Mouse (Mus musculus) embryonic facial prominence, embryonic 15.5 days (tissue): ENCODE data around the gene Rnf150. TPM values are rescaled to one million over a fixed set of nuclear protein-coding genes. Genes with fewer than 3 reads are reported as not detected.

ENCODE experiments used
- ATAC-seq: fragments of 200-750 bp; cut with Nextera tagmentation; 2 replicates; pipeline ENCODE4 v1.8.0; 2017; ENCODE audit warnings: low read depth, moderate TSS enrichment; ENCODE audit not compliant: insufficient number of reproducible peaks, low FRiP score, low TSS enrichment
- H3K27ac ChIP-seq: fragments of 300-500 bp; sonication (generic); replicated peaks from 2 replicates; pipeline ENCODE4 v1.5.1; 2015; ENCODE audit warnings: mild to moderate bottlenecking, inconsistent platforms
- H3K27me3 ChIP-seq: fragments of 300-500 bp; sonication (generic); 2 replicates; pipeline ENCODE4 v1.6.1; 2015; ENCODE audit warnings: inconsistent platforms
- H3K36me3 ChIP-seq: fragments of 300-500 bp; sonication (generic); 2 replicates; pipeline ENCODE4 v1.6.1; 2015; ENCODE audit warnings: mild to moderate bottlenecking, inconsistent platforms
- H3K4me1 ChIP-seq: fragments of 300-500 bp; sonication (generic); 2 replicates; pipeline ENCODE4 v1.6.1; 2015; ENCODE audit warnings: inconsistent platforms
- H3K4me2 ChIP-seq: fragments of 300-500 bp; sonication (generic); replicated peaks from 2 replicates; pipeline ENCODE4 v1.6.1; 2015; ENCODE audit warnings: mild to moderate bottlenecking, inconsistent platforms
- H3K4me3 ChIP-seq: fragments of 300-500 bp; sonication (generic); replicated peaks from 2 replicates; pipeline ENCODE4 v1.5.1; 2015; ENCODE audit warnings: mild to moderate bottlenecking, inconsistent platforms
- H3K9ac ChIP-seq: fragments of 300-500 bp; sonication (generic); 2 replicates; pipeline ENCODE4 v1.6.1; 2015; ENCODE audit warnings: inconsistent platforms
- H3K9me3 ChIP-seq: fragments of 300-500 bp; sonication (generic); replicated peaks from 2 replicates; pipeline ENCODE4 v1.6.1; 2016; ENCODE audit warnings: inconsistent platforms
- WGBS: fragments of 180-500 bp; shearing (Covaris S2); methylation state at CpG from one replicate; pipeline ENCODE4 v1.1.7; 2015; 5-methylcytosine and 5-hydroxymethylcytosine counted together
- polyA plus RNA-seq: library from polyadenylated mRNA; unstranded; fragments of >200 nt; fragmentation: Nextera tagmentation; extraction: Ambion mirVana; gene quantifications from 2 replicates; pipeline ENCODE4 v1.2.1, GENCODE M21; 2015

Rnf150 gene
- polyA plus RNA-seq, 1 experiment from 2014 or later, result 1.4 TPM

DNA sequence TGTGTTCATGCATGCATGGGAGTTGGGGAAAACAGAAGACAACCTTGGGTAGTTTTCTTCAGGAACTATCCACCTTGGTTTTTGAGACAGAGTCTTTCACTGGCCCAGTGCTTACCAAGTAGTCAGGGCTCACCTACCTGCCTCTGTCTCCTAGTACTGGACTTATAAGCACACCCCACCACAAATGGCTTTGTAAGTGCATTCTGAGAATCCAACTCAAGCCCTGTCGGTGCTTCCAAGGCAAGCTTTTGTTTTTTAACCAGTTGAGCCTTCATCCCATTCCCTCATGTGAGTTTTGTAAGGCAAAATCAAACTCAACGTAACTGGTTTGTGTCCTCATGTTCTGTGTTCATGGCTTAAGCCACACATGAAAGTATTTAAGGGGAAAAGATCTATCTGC is 196.9 kb downstream of the Rnf150 start:
- H3K4me2 ChIP-seq, result no peak overlapping the region
- no peaks in the 10 kb centered on the region for H3K36me3 ChIP-seq
- H3K27me3 ChIP-seq, result no peaks in the 10 kb centered on the region
- H3K4me3 ChIP-seq, result no peak overlapping the region
- no peaks in the 10 kb centered on the region for H3K9me3 ChIP-seq
- no peak overlapping the region for H3K27ac ChIP-seq
- 0 out of 2 replicates have a peak, but pooled peaks cover 10% of the 10 kb centered on the region for H3K4me1 ChIP-seq
- WGBS, result 67% methylated on average over 2 of the region's 2 CpGs
- H3K9ac ChIP-seq, result no peak overlapping the region
- no peak for ATAC-seq

DNA sequence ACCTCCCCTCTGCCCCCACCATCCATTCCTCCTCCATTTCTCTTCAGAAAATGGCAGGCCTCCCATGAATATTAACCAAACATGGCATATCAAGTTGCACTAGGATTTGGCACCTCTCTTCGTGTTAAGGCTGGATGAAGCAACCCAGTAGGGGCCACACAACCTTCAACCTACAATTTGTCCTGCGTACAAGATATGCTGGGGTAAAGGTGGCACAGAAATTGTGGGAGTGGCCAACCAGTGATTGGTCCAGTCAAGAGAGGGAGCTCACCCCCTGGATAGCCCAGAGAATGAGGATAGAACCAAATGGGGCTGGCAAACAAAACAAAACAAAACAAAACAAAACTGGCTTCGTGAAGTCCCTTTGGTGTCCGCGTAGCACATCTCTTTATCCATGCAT is 198.1 kb downstream of the Rnf150 start:
- no peak overlapping the region for H3K4me3 ChIP-seq
- no peaks in the 10 kb centered on the region for H3K9me3 ChIP-seq
- no peaks in the 10 kb centered on the region for H3K27me3 ChIP-seq
- no peaks in the 10 kb centered on the region for H3K36me3 ChIP-seq
- H3K4me2 ChIP-seq, result no peak overlapping the region
- no peak overlapping the region for H3K9ac ChIP-seq
- 84% methylated on average over 5 of the region's 5 CpGs for WGBS
- no peak overlapping the region for H3K27ac ChIP-seq
- 0 out of 2 replicates have a peak, but pooled peaks cover 10% of the 10 kb centered on the region for H3K4me1 ChIP-seq
- ATAC-seq, result no peak

DNA sequence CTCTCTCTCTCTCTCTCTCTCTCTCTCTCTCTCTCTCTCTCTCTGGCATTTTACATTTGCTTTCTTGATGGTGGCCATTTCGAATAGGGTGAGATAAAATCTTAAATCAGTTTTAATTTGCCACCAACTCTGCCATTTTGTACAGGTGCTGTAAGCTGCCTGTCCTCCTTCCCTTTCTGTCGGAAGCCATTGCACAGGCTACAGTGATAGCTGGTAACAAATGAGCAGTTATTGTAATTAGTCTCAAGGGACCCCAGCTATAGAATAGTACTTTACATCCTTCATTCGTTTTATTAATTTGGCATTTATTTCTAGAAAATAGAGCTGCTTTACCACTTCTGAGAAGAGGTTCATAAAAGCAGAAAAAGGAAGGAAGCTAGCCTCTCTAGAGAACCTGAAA is 198.7 kb downstream of the Rnf150 start:
- Histone ChIP-seq H3K27me3 (no peaks in the 10 kb centered on the region), H3K9ac (no peak overlapping the region), H3K36me3 (no peaks in the 10 kb centered on the region), H3K4me2 (no peak overlapping the region), H3K4me1 (0 out of 2 replicates have a peak, but pooled peaks cover 10% of the 10 kb centered on the region), H3K9me3 (no peaks in the 10 kb centered on the region), H3K27ac (no peak overlapping the region), H3K4me3 (no peak overlapping the region)
- WGBS, result 83% methylated on average over 3 of the region's 3 CpGs
- no peak for ATAC-seq

DNA sequence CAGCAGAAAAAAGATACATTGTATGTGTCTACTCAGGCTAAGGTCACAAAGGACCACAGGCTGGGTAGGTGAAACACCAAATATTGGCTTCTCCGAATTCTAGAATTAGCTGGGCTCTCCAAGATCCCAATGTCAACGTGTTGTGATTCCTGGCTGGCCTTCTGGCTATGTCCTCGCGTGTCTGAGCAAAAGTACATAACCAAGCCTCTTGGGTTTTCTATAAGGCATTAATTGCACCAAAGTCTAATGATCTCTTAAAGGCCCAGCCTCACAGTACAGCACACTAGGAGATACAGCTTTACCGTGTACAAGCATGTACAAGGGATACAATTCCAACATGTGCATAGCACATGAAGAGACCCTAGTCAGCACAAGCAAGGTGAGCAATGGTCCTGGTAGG is 199.1 kb downstream of the Rnf150 start:
- no peak overlapping the region for H3K27ac ChIP-seq
- H3K9ac ChIP-seq, result no peak overlapping the region
- H3K9me3 ChIP-seq, result no peaks in the 10 kb centered on the region
- no peak overlapping the region for H3K4me2 ChIP-seq
- ATAC-seq, result no peak
- no peak overlapping the region for H3K4me3 ChIP-seq
- H3K27me3 ChIP-seq, result no peaks in the 10 kb centered on the region
- 85% methylated on average over 5 of the region's 5 CpGs for WGBS
- no peaks in the 10 kb centered on the region for H3K36me3 ChIP-seq
- H3K4me1 ChIP-seq, result 0 out of 2 replicates have a peak, but pooled peaks cover 10% of the 10 kb centered on the region

DNA sequence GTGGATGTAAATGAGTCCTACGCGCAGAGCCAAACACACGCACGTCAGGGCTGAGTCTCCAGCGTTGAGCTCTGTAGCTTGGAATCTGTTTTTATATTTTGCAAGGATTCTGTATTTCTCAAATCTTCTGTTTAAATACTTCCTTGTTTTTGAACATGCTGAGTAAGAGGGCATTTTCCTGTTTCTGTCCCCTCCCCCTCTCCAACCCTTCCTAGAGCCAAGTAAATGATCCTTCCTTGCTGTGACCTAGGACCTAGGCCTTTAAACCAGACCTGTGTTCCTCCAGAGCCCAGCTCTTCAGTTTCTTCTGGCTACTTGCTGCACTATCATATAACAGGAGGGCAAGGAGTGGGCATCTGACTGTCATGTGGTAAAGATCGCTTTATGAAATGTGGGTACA is 200.9 kb downstream of the Rnf150 start:
- H3K36me3 ChIP-seq, result no peaks in the 10 kb centered on the region
- ATAC-seq, result no peak
- 0 out of 2 replicates have a peak, but pooled peaks cover 3% of the 10 kb centered on the region for H3K4me1 ChIP-seq
- no peaks in the 10 kb centered on the region for H3K27me3 ChIP-seq
- no peaks in the 10 kb centered on the region for H3K9me3 ChIP-seq
- H3K9ac ChIP-seq, result no peak overlapping the region
- H3K4me2 ChIP-seq, result no peak overlapping the region
- no peak overlapping the region for H3K4me3 ChIP-seq
- no peak overlapping the region for H3K27ac ChIP-seq
- WGBS, result 75% methylated on average over 6 of the region's 6 CpGs

DNA sequence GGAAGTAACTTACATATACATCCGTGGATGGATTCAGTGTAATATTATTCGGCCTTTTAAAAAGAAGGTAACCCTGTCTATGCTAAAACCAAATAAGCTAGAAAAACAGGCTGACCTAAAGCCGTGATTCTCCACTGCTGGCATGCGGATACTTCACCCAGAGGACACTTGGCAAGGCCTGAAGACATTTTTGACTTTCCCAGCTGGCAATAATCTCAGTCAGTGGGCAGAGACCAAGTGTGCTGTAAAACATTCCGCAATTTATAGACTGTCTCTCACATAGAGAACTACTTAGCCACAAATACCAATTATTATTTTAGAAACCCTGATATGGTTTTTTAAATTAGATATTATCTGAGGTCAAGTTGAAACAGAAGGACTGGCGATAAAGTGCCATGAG is 202.9 kb downstream of the Rnf150 start:
- WGBS, result 75% methylated on average over 6 of the region's 6 CpGs
- H3K4me3 ChIP-seq, result no peak overlapping the region
- no peaks in the 10 kb centered on the region for H3K9me3 ChIP-seq
- H3K4me1 ChIP-seq, result no peaks in the 10 kb centered on the region
- no peaks in the 10 kb centered on the region for H3K27me3 ChIP-seq
- no peak overlapping the region for H3K27ac ChIP-seq
- no peak overlapping the region for H3K4me2 ChIP-seq
- H3K36me3 ChIP-seq, result no peaks in the 10 kb centered on the region
- H3K9ac ChIP-seq, result no peak overlapping the region
- no peak for ATAC-seq

DNA sequence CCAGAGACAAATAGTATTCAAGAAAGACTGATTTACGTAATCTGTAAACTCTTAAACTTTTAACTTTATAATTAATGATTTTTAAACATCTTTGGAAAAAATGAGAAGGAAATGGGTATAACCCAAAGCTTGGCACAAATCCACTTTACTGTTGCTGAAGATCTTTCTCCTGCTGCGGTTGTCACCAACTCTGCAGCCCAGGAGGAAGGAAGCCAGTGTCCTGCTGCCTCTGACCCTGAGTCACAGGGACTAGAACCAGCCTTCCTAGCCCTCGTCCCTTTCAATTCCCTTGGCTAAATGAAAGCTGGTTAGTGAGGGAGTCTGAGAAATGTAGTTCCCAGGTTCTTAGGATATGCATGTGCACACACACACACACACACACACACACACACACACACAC is 203.7 kb downstream of the Rnf150 start:
- 84% methylated on average over 3 of the region's 3 CpGs for WGBS

DNA sequence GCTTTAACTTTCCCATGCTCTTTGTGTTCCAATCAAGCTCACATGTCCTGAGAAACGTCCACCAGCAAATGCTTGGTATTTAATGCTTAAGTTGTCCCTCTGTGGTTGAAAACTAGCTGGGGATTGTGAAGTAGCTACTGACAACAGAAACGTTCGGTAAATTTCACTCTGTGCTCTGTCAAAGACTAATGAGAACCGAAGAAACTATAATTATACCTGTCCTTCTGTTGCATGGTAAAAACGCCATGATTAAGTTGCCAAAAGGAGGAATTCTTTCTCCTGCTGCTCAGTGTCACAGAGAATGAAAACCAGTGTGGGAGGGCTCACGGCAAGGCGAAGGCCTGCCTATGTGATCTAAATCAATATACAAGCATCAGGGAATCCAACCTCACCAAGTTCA is 204.8 kb downstream of the Rnf150 start:
- ATAC-seq, result no peak
- Histone ChIP-seq H3K9ac (no peak overlapping the region), H3K9me3 (no peaks in the 10 kb centered on the region), H3K4me3 (no peak overlapping the region), H3K4me1 (no peaks in the 10 kb centered on the region), H3K27ac (no peak overlapping the region), H3K36me3 (no peaks in the 10 kb centered on the region), H3K4me2 (no peak overlapping the region), H3K27me3 (no peaks in the 10 kb centered on the region)
- 54% methylated on average over 7 of the region's 7 CpGs for WGBS

More for the DNA sequence above, 203.7 kb downstream of the Rnf150 start:
- no peaks in the 10 kb centered on the region for H3K4me1 ChIP-seq
- H3K27ac ChIP-seq, result no peak overlapping the region
- H3K4me2 ChIP-seq, result no peak overlapping the region
- H3K4me3 ChIP-seq, result no peak overlapping the region
- H3K9ac ChIP-seq, result no peak overlapping the region
- no peaks in the 10 kb centered on the region for H3K36me3 ChIP-seq
- no peaks in the 10 kb centered on the region for H3K9me3 ChIP-seq
- no peaks in the 10 kb centered on the region for H3K27me3 ChIP-seq
- ATAC-seq, result no peak

DNA sequence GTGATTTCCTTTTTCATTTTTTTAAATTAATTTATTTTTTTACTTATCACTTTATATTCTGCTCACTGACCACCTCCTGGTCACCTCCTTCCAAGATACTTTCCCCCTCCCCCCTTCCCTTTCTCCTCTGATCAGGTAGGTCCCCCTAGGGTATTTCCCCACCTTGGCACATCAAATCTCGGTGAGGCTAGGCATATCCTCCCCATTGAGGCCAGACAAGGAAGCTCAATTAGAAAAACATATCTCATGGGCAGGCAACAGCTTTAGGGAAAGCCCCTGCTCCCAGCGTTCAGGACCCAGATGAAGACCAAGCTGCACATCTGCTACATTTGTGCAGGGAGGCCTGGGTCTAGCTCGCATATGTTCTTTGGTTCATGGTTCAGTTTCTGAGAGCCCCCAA is 211.1 kb downstream of the Rnf150 start:
- Histone ChIP-seq H3K9me3 (no peaks in the 10 kb centered on the region), H3K36me3 (no peaks in the 10 kb centered on the region), H3K27me3 (no peaks in the 10 kb centered on the region), H3K4me1 (0 out of 2 replicates have a peak, but pooled peaks cover 4% of the 10 kb centered on the region), H3K4me3 (no peak overlapping the region), H3K9ac (no peak overlapping the region), H3K27ac (no peak overlapping the region), H3K4me2 (no peak overlapping the region)
- ATAC-seq, result no peak
- WGBS, result 73% methylated on average over 3 of the region's 3 CpGs

DNA sequence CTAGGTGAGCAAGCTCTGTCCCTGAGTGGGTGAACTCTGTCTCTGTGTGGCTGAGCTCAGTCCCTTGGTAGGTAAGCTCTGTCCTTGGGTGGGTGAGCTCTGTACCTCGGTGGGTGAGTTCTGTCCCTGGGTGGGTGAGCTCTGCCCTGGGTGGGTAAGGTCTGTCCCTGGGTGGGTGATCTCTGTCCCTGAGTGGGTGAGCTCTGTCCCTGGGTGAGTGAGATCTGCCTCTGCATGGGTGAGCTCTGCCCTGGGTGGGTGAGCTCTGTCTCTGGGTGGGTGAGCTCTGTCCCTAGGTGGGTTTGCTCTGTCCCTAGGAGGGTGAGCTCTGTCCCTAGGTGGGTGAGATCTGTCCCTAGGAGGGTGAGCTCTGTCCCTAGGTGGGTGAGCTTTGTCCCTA is 213.5 kb downstream of the Rnf150 start:
- WGBS, result 94% methylated on average over 1 of the region's 1 CpGs
- no peak overlapping the region for H3K9ac ChIP-seq
- no peaks in the 10 kb centered on the region for H3K27me3 ChIP-seq

DNA sequence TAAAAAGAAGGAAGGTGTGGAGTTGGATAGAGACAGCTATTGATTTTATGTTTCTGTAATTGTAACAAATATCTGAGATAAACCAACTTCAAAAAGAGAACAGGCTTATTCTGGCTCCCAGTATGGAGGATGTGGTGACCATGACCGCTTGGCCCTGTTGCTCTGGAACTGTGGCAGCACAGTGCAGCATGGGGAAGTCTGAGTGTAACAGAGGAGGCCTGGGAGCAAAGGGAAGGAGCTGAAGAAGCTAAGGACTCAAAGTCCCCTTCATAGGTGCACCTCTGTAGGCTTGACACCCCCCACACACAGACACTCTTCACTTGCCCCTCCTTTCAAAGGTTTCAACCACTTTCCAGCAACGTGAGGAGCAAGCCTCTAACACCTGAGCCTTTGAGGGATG is 214.2 kb downstream of the Rnf150 start:
- 71% methylated on average over 2 of the region's 2 CpGs for WGBS
- Histone ChIP-seq H3K9ac (no peak overlapping the region), H3K36me3 (no peaks in the 10 kb centered on the region), H3K4me1 (0 out of 2 replicates have a peak, but pooled peaks cover 4% of the 10 kb centered on the region), H3K4me2 (no peak overlapping the region), H3K27ac (no peak overlapping the region), H3K4me3 (no peak overlapping the region), H3K27me3 (no peaks in the 10 kb centered on the region), H3K9me3 (no peaks in the 10 kb centered on the region)
- ATAC-seq, result no peak

More for the DNA sequence above, 213.5 kb downstream of the Rnf150 start:
- Histone ChIP-seq H3K9me3 (no peaks in the 10 kb centered on the region), H3K4me3 (no peak overlapping the region), H3K4me2 (no peak overlapping the region), H3K4me1 (0 out of 2 replicates have a peak, but pooled peaks cover 4% of the 10 kb centered on the region), H3K27ac (no peak overlapping the region), H3K36me3 (no peaks in the 10 kb centered on the region)
- ATAC-seq, result no peak

DNA sequence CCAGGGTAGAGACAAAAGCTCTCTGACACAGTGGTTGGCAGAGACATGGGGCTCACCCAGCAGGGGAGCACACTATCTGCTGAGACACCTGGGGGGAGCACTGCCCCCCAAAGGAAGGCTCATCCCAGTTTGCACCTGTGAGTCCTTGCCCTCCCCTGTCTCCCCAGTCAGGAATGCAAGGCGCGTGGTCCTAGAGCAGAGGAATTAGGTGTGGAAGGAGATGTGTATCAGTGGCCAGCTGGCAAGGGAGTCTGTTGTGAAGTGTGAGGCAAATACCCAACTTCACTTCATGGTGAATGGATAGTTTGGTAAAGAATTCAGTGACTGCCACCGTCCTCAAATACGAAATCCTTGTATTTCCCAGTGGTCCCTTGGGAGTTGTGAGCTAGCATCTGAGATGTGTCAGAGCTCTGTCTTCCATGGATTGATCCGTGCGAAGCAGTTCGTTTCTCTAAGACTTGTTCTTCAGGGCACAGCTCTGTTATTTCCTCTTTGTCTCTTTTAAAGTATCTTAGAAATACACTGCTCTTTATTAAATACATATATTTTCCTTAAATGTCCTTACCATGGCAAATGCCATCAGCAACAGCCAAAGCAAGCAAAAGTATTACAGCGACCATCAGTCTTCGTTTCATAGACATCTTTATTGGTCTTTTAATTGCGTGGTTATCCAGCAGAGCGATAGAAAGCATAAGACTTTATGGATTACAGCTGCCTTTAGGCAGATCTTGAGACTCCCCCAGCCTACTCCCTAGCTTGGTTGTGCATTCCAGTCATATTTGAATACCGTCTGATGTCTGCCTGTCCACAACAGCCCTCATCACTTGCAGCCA is 215.8 kb downstream of the Rnf150 start:
- no peaks in the 10 kb centered on the region for H3K36me3 ChIP-seq
- H3K9ac ChIP-seq, result no peak overlapping the region
- H3K4me3 ChIP-seq, result no peak overlapping the region
- H3K27ac ChIP-seq, result no peak overlapping the region
- no peaks in the 10 kb centered on the region for H3K27me3 ChIP-seq
- 0 out of 2 replicates have a peak, but pooled peaks cover 4% of the 10 kb centered on the region for H3K4me1 ChIP-seq
- H3K9me3 ChIP-seq, result no peaks in the 10 kb centered on the region
- ATAC-seq, result no peak
- 35% methylated on average over 12 of the region's 12 CpGs for WGBS
- H3K4me2 ChIP-seq, result no peak overlapping the region
